Mouse (Mus musculus) fibroblast of lung, adult 2 months (primary cell): ENCODE measurements at regions not wholly inside any gene's neighbourhood (a gene's known extent, or its start where the extent isn't known, plus 50 kb on each side); places are given as distances from the start of the nearest gene placed in this dataset.
A peak's percentile ranks its signal among the peaks of the same experiment; 100 is the strongest.
"Not testable (repeated sequence)": the region's sequence is repeated elsewhere in the genome, so short reads cannot be mapped to it uniquely, and the experiment has no call there.

ENCODE experiments used
- DNase-seq: peaks from one replicate; pipeline ENCODE4 v3.0.0-alpha.2; 2011; ENCODE audit warnings: low read depth

DNA sequence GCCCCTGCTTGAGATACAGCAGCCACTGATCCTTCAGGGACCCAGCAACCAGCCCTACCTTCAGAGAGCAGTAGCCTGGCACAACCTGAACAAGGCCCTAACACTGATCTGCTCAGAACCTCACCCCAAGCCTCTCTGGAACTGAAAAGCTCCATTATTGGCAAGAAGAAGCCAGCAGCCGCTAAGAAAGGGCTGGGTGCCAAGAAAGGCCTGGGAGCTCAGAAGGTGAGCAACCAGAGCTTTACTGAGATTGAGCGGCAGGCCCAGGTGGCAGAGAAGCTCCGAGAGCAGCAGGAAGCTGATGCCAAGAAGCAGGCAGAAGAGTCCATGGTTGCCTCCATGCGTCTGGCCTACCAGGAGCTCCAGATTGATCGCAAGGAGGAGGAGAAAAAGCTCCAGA is 74.4 kb upstream of the Oxtr start:
- DNase-seq: not testable (repeated sequence)

DNA sequence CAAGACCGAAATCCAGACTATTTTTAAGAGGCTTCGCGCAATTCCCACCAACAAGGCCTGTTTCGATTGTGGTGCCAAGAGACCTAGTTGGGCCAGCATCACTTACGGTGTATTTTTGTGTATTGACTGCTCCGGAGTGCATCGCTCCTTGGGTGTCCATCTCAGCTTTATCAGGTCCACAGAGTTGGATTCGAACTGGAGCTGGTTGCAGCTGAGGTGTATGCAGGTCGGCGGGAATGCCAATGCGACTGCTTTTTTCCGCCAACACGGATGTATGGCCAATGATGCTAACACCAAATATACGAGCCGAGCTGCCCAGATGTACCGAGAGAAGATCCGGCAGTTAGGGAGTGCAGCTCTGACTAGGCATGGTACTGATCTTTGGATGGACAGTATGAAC is 73.9 kb upstream of the Oxtr start:
- DNase-seq: not testable (repeated sequence)

DNA sequence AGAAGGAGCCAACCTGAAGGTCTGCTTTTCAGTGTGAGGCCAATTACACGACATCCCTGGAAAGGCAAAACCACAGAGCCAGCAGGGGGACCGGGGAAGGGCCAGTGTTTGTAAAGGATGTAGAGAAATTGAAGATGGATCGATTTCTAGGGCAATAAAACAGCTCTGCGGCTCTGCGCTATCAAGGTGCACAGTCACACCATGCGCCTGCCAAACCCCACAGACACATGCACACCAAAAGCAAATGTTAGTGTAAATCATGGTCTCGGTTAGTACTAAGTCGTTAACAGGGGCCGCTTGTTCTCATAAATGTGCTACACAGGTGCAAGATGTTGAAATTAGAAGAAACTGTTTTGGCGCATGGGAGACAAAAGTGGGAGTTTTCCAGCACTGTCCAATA is 72.3 kb upstream of the Oxtr start:
- DNase-seq: no peak

DNA sequence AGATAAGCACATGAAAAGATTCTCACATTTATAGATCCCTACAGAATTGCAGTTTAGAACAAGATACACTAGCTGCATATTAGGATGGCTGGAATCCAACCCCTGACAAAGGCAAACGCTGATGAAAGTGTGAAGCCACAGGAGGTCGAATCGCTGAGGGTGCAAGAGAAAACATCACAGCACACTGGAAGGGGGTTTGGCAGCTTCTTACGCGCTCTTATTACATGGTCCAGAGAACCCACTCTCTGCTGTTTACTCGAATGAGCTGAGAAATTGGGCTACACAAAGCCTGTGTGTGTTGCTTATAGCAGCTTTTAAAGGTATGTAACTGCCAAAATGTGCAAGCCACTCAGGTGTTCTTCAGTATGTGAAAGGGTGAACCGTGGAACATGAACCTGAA is 71.8 kb upstream of the Oxtr start:
- DNase-seq: no peak

- DNase-seq: no peak
Measured at GRCm38 (mm10) chr6:112559549-112559948, 69.8 kb upstream of the Oxtr start.

DNA sequence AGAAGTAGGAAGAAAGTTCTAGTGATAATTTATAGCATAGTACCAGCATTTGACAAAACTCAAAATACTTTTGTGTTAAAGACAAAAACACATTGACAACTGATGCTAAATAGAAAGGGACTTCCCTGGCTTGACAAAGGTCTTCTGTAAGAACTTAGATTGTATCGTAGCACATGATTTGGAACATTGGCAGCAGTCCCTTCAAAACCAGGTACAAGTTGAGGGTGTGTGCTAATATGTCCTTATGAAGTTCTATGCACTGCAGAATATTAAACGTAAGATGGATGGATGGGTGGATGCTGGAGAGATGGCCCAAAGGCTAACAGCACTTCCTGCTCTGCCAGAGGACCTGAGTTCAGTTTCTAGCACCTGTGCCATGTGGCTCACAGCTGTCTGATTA is 67.8 kb upstream of the Oxtr start:
- DNase-seq: no peak

GRCm38 (mm10) chr6:112556401-112557165 is 66.8 kb upstream of the Oxtr start:
- no peak for DNase-seq

DNA sequence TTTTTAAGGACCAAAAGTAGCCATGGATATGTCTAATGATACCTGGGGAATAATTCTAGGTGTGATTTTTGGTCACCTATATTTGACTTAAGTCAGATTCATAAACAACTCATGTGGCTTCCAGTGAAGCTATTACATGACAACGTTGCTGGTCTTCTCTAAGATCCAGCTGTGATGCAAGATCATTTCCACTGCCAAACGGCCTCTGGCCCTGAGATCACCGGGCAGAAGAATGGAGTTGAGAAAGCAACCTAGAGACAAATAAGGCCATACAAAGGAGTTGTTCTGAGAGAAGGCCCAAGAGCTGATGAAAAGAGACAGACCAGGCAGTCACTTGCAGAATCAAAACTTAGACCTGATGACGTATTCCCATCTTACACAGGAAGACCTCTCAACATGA is 64.3 kb upstream of the Oxtr start:
- no peak for DNase-seq

DNA sequence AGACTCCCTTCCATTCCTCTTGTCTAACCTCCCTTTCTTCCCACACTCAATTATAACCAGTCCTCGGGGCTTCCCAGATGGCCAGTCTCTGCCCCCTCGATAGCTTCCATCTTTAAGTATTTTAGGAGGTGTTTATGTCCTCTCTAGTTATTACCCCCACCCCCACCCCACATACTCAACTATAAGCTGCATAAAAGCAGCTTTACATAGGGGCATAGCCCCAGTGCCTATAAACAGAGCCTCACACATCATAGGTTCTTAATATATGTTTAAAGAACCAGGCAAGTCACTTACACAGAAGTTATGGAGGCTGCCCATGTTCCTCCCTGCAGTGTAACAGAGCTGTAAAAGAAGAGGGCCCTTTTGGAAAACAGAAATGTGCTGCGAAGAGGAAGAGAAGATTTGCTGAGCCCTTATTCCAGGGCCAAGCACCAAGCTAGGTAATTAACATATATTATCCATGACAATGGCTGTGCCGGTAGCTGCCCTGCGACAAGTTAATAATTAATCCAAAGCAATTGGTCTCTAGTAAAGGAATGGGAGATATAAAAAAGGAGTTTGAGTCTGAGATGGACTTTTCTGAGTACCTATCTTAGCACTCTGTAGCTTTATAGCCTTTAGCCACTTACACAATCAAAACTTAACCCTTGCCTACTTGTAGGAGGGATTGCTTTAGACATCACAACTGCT is 63.6 kb upstream of the Oxtr start:
- no peak for DNase-seq

GRCm38 (mm10) chr6:112552560-112552959 is 62.8 kb upstream of the Oxtr start:
- DNase-seq: no peak

GRCm38 (mm10) chr6:112551298-112551697 is 61.6 kb upstream of the Oxtr start:
- no peak for DNase-seq

DNA sequence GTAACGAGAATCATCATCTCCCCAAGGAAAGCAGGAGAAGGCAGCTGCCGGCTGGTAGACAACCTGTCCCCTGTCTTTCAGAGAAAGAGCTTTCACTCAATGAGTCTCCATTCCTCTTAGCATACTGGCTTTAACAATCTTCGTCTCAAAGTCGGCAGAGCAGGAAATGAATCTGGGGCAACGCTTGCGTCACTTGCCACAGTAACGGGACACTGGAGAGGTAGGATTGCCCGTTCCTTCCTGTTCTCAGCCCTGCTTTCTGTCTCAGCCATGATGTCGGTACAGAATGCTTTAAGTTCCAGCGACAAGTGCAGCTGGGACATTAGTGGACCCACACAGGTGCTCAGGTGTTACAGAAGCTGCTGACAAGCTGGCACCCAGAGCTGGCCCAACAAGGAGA is 57.5 kb upstream of the Oxtr start:
- DNase-seq: no peak

GRCm38 (mm10) chr6:112546033-112546432 is 56.3 kb upstream of the Oxtr start:
- no peak for DNase-seq

- peak; percentile 76 for DNase-seq
Measured at GRCm38 (mm10) chr6:112544315-112544714, 54.6 kb upstream of the Oxtr start.

DNA sequence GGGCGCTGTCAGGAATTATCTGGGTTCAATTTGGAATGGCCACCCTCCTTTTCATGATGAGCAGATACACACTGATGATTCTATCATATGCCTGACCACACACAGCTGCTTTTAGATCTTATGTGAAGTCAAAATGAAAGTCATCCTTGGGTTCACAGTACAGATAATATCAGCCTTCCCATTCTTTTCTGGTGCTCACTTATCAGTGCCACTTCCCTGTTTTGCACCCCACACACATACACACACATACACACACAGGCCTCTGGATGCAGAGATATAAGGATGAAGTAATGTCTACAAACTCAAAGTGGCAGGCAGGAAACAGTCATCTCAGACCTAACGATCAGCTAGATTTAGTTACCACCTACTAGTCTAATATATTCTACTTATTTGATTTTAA is 52.9 kb upstream of the Oxtr start:
- no peak for DNase-seq
